Mouse (Mus musculus) erythroblast, embryonic 14.5 days (primary cell): ENCODE data around the gene Slc41a2.

Experiments
- GATA1 ChIP-seq: IDR thresholded peaks from 2 replicates; pipeline ENCODE4 v1.6.1; 2012; ENCODE audit warnings: low read length, inconsistent platforms, mixed read lengths
- TAL1 ChIP-seq: IDR thresholded peaks from 3 replicates; pipeline ENCODE4 v1.6.1; 2012; ENCODE audit warnings: low read length, inconsistent platforms, mixed read lengths

- TF ChIP-seq GATA1 = no peak
- TF ChIP-seq TAL1 = no peak
These were observed 139.9 kb downstream of the Slc41a2 start for GRCm38 (mm10) chr10:83197690-83198336.
